Mouse (Mus musculus): ENCODE results near the gene Jhy.

Gene Jhy

DNA sequence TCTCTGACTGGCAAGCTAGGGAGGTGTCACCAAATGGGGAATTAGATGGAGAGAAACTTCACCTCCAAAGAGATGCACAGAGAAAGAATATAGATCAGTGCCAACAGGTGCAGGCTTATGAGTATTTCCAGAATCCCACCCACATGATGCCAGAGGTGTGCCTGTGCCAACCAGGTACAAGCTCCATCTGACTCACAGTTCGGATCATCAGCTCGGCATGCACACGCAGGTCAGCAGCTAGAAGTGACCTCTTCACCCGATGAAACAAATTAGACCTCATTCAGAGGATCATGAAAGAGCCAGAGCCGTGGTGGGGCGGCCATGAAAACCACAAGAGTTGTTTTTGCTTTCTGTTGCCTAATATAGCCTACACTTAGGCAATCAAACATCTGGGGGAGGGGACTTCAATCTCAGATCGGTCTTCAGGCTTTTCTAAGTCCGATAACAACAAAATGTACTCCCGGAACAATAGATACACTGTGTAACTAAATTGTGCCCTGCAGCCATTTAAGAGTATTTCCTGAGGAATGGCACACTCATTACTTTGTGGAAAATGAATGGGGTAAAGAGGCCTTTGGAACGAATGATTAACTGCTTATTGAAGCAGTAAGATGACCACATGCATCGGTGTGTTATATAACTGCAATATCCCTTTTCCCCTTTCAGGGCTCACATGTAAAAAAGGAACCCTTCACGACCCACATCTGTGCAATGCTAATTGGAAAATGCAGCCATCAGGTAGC lies 45.9 kb downstream of the Jhy start:
- DNase-seq (ENCODE audit: low read depth), result no peak

DNA sequence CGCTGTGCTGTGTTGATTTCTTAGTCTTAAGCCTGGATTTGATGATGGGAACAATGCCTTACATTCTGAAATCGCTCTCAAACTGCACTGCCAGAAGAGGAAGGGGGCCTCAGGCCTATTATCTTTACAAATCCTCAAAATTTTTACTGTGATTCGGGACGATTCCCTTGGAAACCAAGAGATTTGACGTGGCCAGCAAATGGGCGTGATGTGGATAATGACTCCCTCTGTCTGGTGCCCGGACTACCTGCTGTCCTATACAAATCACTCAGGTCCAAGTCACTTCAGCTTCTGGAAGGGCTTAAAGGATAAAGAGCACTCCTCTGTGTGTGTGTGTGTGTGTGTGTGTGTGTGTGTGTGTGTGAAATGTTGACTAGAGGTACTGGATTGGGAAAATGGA lies 55.0 kb downstream of the Jhy start:
- no peak for DNase-seq (ENCODE audit: low read depth)

DNA sequence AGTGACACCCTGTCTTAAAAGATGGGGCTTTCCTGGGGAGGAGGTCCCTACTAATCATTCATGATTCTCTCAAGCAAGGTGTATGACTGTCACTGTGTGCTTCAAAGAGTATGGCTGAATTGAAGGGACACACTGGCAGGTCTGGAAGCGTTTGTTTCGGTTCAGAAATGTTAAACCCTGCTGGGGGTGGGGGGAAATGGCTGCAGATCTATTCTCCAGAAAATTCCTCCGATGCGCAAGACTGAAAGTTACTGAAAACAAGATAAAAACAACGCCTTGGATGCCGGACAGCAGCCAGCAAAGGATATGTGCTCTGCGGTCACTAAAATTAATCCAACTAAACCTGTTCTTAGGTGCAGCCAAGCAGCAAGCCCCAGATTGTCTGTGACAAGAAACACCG lies 55.5 kb downstream of the Jhy start:
- no peak for DNase-seq (ENCODE audit: low read depth)

DNA sequence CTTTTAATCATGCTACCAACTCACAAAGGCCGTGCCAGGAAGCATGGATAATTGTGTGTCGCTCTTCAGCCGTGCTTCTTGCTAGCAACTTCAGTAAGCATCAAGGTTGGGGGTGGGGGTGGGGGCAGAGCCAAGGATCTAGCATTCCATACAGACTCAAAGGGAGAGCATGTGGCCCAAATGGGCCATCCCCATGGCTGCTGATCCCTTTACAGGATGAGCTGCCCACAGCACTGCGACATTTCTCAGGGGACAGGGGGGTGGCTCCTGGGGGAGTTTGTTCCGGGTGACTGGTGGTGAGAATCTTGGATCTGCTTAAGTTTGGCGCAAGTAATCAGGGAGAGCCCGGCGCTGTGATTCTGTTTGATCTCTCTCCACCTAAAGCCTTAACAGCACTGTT lies 56.5 kb downstream of the Jhy start:
- no peak for DNase-seq (ENCODE audit: low read depth)

DNA sequence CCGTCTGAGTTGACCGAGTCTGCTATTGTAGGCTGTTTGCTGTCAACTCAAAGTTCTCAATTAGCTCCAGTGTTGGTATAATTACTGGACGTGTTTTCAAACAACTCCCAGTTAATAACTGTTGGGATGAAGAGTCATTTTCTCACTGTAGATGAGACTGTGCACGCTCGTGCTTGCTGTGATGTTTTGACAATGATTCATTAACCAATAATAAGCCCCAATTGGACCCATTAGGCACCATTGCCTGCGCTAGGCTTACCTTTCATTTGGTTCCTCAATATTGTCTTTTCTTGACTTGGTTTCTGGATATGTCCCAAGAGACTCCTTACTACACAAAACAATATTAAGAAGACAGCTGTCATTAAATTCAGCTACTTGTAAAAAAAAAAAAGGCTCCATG lies 71.5 kb downstream of the Jhy start:
- DNase-seq (ENCODE audit: low read depth), result no peak

DNA sequence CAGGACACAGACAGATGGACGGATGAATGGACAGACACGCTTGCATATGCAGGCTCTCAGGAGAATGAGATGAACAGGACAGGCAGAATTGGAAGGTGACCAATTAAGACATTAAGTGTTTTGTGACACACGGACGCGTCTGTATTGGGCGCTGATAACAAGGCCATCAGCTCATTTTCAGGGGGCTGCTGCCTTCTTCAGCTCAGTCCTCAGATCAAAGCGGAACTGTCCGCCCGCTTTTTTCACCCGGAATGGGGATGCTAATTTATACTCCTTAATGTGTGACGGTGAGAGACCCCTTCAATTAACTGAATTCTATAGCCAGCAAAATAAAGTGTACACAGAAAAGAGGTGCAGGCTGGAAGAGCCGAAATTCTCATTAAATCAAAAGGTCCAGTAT lies 74.5 kb downstream of the Jhy start:
- DNase-seq (ENCODE audit: low read depth), result no peak

DNA sequence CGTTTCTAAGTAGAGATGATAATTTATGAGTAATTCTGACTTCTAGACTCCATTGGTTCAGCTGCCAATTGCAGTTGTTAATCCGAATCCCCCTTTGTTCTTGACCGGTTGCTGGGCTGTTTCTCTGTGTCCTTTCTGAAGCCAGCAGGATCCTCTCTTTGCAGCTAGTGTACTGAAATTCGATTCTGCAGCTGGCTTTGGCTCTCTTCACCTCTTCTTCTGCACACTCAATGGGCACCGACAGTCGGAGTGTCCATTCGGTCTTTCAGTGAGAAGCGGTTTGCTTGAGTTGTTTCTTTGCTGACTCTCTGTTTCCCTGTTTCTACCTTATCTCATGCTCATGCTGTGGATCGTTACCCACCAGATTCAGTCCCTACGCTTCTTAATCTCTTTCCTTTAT lies 78.2 kb downstream of the Jhy start:
- DNase-seq (ENCODE audit: low read depth), result no peak

DNA sequence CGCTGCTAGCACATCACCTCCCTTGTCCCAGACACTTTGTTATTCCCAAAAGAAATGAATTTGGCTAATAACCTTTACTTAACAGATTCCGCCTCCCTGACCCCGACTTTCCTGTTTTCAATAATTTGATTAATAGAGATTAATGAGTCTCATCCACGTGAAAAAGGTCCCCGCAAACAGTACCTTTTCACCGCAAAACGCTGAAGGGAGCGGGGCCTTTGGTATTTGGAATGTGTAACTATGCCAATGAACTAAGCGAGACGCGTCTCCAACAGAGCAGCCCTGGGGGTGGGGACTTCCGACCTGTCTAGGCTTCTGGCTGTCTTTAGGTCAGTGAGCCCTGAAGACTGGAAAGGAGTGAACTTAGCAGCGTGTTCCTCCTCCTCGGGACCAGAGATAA lies 84.9 kb downstream of the Jhy start:
- DNase-seq (ENCODE audit: low read depth), result no peak

DNA sequence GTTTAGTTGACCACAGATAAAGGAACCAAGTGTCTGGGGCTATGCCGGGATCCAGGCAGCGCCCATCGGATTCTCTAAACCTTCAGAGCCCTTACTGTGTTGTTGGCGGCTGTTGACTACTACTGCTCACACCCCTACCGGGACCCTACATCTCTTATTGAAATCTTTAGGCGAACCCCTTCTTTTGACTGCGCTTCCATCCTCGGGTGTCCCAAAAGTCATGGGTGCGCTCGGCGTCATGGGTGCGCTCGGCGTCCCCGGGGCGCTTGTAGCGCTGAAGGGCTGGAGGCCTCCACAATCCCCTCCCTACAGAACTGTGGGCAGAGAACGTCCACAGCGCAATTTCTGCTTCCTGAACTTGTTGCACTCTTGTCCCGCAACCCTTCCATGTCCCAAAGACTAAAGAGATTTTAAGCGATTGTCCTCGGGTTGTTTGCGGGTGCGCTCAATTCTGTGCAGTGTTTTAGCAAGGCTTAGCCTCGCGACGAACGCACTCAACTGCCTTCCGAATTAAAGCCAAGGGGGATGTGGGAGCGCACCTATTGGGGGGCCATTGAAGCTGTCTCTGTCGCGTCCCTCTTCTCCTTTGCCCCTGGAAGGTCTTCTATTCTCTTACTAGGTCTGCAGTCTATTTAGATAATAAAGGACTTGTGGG lies 85.5 kb downstream of the Jhy start:
- no peak for DNase-seq (ENCODE audit: low read depth)

DNA sequence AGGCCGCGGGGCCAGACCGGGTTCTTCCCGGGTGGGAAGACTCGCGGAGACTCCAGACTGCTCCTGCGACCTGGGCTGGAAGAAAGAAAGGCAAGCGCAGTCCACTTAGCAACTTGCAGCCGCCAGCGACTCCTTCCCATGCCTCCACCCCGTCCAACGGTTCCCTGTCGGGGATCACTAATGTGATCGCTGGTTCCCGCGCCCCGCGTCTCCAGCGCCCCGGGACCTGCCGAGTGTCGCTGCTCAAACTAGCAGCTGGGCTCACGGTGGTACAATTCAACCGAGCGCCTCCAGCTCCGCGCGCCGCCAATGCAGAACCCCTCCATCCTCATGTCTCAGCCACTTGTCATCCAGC lies 86.1 kb downstream of the Jhy start:
- no peak for DNase-seq (ENCODE audit: low read depth)

DNA sequence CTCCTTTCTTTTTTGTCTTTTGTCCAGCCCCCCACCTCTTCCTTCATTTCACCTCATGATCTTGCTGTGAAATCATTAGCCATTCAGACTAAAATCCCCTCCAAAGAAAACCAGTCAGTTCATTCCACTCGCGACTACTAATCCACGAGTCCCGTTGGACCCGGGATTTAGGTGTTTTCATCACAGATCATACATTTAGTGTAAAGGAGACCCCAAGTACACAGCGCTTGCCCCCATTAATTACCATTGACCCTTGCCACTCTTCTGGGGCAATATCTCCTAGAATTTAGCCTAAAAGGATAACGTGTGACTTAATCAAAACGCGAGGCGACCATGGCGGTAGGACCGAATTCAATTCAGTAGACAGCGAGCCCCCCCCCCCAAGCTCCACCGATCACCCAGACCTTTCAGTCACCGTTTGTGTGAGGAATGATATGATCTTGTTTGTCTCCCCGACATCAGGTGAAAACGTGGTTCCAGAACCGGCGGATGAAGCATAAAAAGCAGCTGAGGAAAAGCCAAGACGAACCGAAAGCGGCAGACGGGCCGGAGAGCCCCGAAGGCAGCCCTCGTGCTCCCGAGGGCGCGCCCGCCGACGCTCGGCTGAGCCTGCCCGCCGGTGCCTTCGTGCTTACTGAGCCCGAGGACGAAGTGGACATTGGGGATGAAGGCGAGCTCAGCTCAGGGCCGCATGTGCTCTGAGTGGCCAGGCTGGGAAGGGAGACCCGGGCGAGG lies 86.6 kb downstream of the Jhy start:
- DNase-seq (ENCODE audit: low read depth), result peak; percentile 21

DNA sequence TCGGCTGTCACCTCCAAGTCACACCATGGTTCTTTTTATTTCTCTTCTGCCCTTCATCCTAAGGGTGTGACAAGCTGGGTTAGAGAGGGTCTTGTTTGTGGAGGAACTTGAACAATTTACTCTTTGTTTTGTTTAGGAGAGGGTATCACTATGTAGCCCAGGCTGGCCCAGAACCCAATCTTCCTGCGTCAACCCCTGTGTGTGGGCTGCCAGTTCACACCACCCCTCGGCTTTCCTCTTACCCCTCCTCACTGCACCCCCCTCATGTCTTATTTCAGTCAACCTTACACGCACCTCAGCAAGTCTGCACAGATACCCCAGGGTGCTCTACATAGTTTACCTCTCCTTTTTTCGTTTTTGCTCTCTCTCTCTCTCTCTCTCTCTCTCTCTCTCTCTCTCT lies 87.2 kb downstream of the Jhy start:
- DNase-seq (ENCODE audit: low read depth), result no peak

DNA sequence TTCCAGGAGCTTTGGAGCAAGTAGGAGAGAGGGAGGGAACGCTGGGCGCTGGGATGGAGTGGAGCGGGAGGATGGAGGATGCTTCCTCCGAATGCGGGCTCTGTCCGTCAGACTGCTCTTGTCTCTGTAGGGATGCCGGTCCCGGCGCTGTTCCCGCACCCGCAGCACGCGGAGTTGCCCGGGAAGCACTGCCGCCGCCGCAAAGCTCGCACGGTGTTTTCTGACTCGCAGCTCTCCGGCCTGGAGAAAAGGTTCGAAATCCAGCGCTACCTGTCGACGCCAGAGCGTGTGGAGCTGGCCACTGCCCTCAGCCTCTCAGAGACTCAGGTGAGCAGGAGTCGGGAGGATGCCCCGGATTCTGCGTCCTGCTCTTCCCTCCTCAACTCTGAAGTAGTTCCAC lies 87.8 kb downstream of the Jhy start:
- no peak for DNase-seq (ENCODE audit: low read depth)

DNA sequence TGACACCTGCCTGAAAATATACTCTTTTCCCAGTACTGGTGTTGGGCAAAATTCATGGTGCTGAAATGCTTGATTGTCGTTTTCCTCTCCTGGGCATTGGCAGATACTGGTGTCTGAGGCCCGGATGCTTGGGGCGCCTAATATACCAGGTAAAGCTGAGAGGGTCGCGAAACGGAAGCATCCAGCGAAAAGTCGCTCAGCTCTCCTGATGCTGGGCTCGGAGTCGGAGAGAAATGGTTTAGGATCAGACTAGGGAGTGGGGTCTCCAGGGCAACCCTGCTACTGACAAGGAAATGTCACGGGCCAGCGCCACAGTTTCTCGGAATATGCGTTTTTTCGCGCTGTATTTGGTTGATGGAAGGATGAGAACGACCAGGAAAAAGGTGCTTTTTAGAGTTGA lies 88.5 kb downstream of the Jhy start:
- DNase-seq (ENCODE audit: low read depth), result no peak

DNA sequence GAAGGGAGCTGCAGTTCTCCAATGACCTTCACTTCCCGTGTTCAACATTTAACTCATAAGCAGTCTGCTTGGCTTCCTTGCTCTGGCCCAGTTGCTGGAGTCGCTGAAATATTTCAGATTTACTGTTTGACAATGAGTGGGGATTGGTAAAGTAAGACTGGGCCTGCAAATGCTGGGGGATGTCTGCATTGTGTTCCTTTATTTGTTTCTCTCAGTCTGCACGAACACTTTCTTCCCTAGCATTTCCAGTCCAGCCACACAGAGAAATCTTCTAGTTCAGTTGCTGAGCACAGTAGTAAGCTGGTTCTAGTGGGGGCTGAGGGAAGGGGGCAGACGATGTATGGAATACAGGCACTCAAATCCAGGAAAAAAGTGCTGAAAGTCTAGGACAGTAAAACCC lies 89.0 kb downstream of the Jhy start:
- DNase-seq (ENCODE audit: low read depth), result no peak

DNA sequence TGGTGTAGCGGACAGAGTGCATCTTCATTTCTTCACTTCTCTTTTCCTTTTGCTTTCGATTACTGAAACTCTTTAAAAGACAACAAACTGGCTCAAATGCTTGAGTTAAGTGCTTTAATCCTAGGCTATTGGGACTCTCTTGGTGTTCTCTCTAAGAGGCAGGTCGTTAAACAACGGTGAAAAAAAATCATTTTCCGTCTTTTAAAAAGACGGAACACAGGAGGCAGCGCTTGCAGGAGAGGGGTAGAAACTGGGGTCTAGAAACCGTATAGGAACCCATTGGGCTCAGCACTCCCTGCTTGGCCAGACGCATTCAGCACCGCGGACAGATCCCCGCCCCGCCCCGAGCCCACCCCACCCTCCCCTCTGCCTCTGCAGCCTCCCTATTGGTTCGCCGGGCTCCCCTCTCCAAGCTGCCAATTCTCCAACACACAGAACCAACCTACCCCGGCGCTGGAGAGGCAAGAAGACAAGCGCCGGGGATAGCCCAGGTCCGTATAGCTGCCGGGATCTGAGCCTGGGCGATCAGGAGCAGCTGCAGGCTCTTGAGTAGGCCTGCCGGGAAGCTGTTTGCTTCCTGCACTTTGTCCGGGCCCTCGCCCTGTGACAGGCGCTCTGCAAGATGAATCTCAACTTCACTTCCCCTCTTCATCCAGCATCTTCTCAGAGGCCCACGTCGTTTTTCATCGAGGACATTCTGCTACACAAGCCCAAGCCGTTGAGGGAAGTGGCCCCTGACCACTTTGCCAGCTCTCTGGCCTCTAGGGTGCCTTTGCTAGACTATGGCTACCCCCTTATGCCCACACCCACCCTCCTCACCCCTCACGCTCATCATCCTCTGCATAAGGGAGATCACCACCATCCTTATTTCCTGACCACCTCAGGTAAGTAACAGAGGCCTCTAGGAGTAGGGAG lies 90.1 kb downstream of the Jhy start, which contains the start of gene Bsx:
Gene Bsx (plus strand): TSS at position 572 of the 915 bp plus-strand sequence.
- peak; percentile 23 for DNase-seq (ENCODE audit: low read depth)

DNA sequence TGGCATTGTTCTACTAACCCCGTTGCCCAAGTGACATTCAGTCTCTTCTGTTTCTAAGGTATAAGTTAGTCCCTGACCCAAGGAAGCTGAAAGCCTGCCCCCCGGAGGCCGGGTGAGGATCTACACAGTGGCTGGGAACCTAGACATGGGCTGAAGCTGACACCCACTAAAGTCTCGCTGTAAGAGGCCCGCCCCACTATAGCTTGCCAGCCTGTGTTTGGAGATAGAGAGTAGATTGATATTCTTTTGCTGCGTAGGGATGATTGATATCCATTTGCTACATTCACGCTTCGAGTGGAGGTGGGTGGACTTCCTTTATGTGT lies 91.8 kb downstream of the Jhy start:
- DNase-seq (ENCODE audit: low read depth), result peak; percentile 54

DNA sequence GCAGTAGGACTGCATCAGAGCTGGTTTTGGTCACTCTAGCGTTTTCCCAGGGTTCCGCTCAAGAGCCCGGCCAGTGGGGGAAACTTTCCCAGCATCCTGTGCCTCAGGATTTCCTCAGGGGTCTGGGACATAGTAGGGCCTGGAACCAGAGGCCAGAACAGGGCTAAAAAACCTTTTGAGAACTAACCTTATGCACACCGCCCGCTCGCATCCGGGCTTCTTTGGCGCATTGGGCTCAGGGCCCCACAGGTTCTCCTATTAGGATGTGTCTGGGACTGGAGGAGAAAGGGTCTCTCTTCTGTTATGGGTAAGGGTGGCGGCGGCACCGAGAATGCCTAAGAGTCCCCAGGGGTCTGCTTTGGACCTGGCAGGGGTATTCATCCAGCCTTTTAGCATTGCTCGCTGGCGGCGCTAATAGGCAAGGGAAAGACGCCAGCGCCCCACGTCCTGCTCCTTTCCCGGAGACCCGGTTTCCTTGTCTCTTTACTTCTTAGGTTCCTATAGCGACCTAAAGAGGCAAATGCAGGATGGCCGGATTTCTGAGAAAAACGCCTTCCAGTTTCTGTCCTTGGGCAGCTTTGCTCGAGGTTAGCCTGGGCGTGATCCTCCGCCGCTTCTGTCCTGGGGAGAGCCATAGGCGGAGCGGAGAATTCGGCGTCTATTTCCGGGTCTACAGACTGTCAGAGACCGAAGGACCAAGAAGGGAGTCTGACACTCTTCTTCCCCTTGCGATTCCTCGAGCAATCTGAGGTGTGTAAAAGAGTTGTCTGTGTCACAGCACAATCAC lies 92.4 kb downstream of the Jhy start:
- DNase-seq (ENCODE audit: low read depth), result no peak

DNA sequence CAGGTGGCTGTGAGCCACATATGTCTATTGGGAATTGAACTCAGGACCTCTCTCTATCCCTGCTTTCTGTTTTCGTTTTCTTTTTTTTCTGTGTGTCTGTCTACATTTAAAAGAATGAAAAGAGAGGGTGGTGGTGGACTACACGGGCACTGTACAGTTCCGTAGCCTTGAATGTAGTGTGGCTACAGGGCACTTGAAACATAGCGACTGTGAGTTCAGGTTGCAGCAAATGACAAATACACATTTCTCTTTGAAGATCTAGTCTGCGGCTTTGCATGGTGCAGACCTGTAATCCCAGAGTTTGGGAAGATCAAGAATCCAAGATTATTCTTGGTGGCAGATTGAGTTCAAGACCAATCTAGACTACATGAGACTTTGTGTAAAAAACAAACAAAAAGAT lies 93.6 kb downstream of the Jhy start:
- no peak for DNase-seq (ENCODE audit: low read depth)

DNA sequence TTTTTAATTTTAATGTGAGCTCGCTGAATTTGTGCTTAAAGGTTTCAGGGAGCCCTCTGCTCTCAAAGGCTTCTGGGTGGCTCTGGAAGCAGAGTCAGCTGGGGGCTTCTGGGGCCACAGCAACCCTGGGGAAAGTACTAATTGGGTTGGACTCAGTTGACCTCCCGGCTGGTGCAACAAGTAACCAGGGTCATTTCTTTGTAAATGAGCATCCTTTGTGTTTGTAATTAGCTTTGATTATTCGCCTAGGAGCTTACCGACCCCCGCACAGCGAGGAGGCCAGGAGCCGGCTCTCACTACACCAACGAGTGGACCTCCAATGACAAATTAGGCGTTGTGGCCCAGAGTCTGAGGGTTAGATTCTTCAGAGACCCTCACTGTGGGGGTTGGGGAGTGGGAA lies 104.7 kb downstream of the Jhy start:
- no peak for DNase-seq (ENCODE audit: low read depth)

DNA sequence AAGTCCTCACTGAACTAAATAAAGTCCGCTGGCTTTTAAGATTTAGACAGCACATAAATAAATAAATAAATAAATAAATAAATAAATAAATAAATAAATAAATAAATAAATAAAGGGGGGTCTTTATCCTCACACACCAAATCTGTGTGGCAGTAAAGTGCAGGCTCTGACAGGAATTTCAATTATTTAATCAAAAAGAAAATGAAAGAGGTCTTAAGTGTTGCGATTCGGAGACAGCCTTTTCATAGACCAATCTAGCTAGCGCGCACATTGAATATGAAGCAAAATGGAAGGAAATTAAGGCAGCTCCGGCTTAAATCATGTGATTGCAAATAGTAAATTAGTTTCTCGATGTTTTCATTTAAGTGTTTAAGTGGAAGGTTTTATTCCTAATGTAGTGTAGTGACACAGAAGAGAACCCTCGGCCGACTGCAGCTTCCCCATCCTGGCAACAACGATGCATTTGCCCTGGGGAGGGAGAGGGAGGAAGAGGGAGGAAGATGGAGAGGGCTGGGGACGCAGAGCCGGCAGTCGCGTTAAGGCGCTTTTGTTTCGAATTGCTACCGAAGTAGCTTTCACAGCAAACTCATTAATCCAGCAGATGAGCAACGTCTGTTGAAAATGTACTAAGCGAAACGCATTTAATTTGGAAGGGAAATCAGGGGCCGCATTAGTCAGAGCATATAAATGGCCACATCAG lies 105.3 kb downstream of the Jhy start:
- DNase-seq (ENCODE audit: low read depth), result no peak

Data from induced T-regulatory cell, adult 2 months (primary cell).